ENCODE assay signal across 8 mouse cellular contexts in the genomic region with DNA sequence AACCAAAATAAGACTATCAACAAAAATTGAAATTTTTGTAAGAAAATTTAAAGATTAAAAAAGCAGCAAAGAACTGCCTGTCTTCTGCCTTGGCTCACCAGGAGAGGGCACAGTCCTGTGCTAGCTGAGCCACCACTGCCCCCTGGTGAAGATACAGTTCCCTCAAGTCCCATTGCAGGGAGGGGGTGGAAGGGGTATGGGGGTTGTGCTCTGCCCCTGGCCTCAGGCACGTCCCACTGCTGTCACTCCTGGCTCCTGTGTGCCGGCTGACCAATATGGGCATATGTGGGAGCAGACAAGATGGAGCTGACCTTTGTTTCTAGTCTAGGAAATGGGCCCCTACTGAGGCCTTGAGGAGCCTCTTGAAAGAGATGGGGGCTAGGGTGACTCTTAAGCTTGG. TPM values are rescaled to one million over a fixed set of nuclear protein-coding genes. Genes with fewer than 3 reads are reported as not detected.
DNase-seq lines count a peak whose midpoint lies in the region; ATAC-seq lines count a peak whose summit lies in the region.

No protein-coding gene starts in this region.

- peak; percentile 52 for ATAC-seq in kidney, embryonic 15.5 days (replicated peaks; ENCODE audit: low FRiP score)
- peak; percentile 69 for ATAC-seq in lung, embryonic 16.5 days (ENCODE audit: low read depth)

- no peaks in the 10 kb centered on the region for H3K27me3 ChIP-seq in heart, embryonic 10.5 days (ENCODE audit: insufficient read depth, poor library complexity, severe bottlenecking)
- no peaks in the 10 kb centered on the region for H3K27me3 ChIP-seq in kidney, embryonic 15.5 days
- H3K27me3 ChIP-seq in lung, embryonic 16.5 days (ENCODE audit: control insufficient read depth, insufficient read depth, low read depth, low read length), result no peaks in the 10 kb centered on the region

- WGBS in heart, embryonic 10.5 days, result 13% methylated on average over 2 of the region's 2 CpGs
- WGBS in kidney, embryonic 15.5 days, result 13% methylated on average over 2 of the region's 2 CpGs
- 11% methylated on average over 2 of the region's 2 CpGs for WGBS in lung, embryonic 16.5 days

- DNase-seq in cerebellum, postnatal 14 days, result peak; percentile 60 to 73
- no peak for DNase-seq in cerebellum, adult 9-11 months
- DNase-seq in A20 (ENCODE audit: low read depth, low spot score), result peak; percentile 66
- peak; percentile 84 for DNase-seq in brain, adult 2 months (ENCODE audit: low read depth, low spot score)
- DNase-seq in heart, embryonic 10.5 days (ENCODE audit: low spot score), result no peak
- DNase-seq in right cerebral cortex, postnatal 4 days, result peak; percentile 62

- no peak overlapping the region for H3K9ac ChIP-seq in kidney, embryonic 15.5 days
- no peak overlapping the region for H3K9ac ChIP-seq in lung, embryonic 16.5 days (ENCODE audit: low read length)

- peaks cover 82% of the 10 kb centered on the region for H3K36me3 ChIP-seq in heart, embryonic 10.5 days
- peaks cover 79% of the 10 kb centered on the region for H3K36me3 ChIP-seq in kidney, embryonic 15.5 days
- H3K36me3 ChIP-seq in lung, embryonic 16.5 days (ENCODE audit: control insufficient read depth, insufficient read depth, low read length), result peaks cover 10% of the 10 kb centered on the region

- no peaks in the 10 kb centered on the region for H3K9me3 ChIP-seq in heart, embryonic 10.5 days
- no peaks in the 10 kb centered on the region for H3K9me3 ChIP-seq in kidney, embryonic 15.5 days (replicated peaks)
- no peaks in the 10 kb centered on the region for H3K9me3 ChIP-seq in lung, embryonic 16.5 days (ENCODE audit: control insufficient read depth, low read length)

- peaks cover 42% of the 10 kb centered on the region for H3K4me1 ChIP-seq in heart, embryonic 10.5 days
- H3K4me1 ChIP-seq in kidney, embryonic 15.5 days, result peaks cover 24% of the 10 kb centered on the region
- H3K4me1 ChIP-seq in lung, embryonic 16.5 days (replicated peaks; ENCODE audit: control insufficient read depth, insufficient read depth, low read length), result peaks cover 18% of the 10 kb centered on the region

- H3K4me3 ChIP-seq in heart, embryonic 10.5 days, result no peak overlapping the region
- no peak overlapping the region for H3K4me3 ChIP-seq in kidney, embryonic 15.5 days (replicated peaks)
- H3K4me3 ChIP-seq in lung, embryonic 16.5 days (ENCODE audit: low read length), result no peak overlapping the region

- H3K27ac ChIP-seq in heart, embryonic 10.5 days, result 0 out of 2 replicates have a peak overlapping the region, but pooled peaks have one; percentile 8
- H3K27ac ChIP-seq in kidney, embryonic 15.5 days, result 0 out of 2 replicates have a peak overlapping the region, but pooled peaks have one; percentile 54
- no peak overlapping the region for H3K27ac ChIP-seq in lung, embryonic 16.5 days (ENCODE audit: low read length)

- no peak overlapping the region for H3K4me2 ChIP-seq in kidney, embryonic 15.5 days
- H3K4me2 ChIP-seq in lung, embryonic 16.5 days (ENCODE audit: low read depth, low read length), result no peak overlapping the region

RNA-seq across cellular contexts. Expression of gene Txnrd2, which starts 19.9 kb away (rescaled TPM):
- 40.1 and 47.7 TPM in 2 replicates for polyA plus RNA-seq in heart, embryonic 10.5 days (2016; fragmentation: Nextera tagmentation; extraction: Ambion mirVana)
- polyA plus RNA-seq in kidney, embryonic 15.5 days (2015; fragmentation: Nextera tagmentation; extraction: Ambion mirVana), result 28.1 and 29.1 TPM in 2 replicates
- polyA plus RNA-seq in lung, embryonic 16.5 days (2015; fragmentation: Nextera tagmentation; extraction: Ambion mirVana), result 22.0 and 22.1 TPM in 2 replicates

RNA-seq across cellular contexts. Expression of gene Comt, which starts 20.4 kb away (rescaled TPM):
- 83.5 and 102 TPM in 2 replicates for polyA plus RNA-seq in heart, embryonic 10.5 days (2016; fragmentation: Nextera tagmentation; extraction: Ambion mirVana)
- polyA plus RNA-seq in kidney, embryonic 15.5 days (2015; fragmentation: Nextera tagmentation; extraction: Ambion mirVana), result 97.2 and 103 TPM in 2 replicates
- 124 and 125 TPM in 2 replicates for polyA plus RNA-seq in lung, embryonic 16.5 days (2015; fragmentation: Nextera tagmentation; extraction: Ambion mirVana)

RNA-seq across cellular contexts. Expression of gene Arvcf, which starts 58.3 kb away (rescaled TPM):
- polyA plus RNA-seq in heart, embryonic 10.5 days (2016; fragmentation: Nextera tagmentation; extraction: Ambion mirVana), result 25.8 and 29.7 TPM in 2 replicates
- 23.7 and 27.1 TPM in 2 replicates for polyA plus RNA-seq in kidney, embryonic 15.5 days (2015; fragmentation: Nextera tagmentation; extraction: Ambion mirVana)
- 34.0 and 36.7 TPM in 2 replicates for polyA plus RNA-seq in lung, embryonic 16.5 days (2015; fragmentation: Nextera tagmentation; extraction: Ambion mirVana)

RNA-seq across cellular contexts. Expression of gene Tango2, which starts 58.4 kb away (rescaled TPM):
- polyA plus RNA-seq in heart, embryonic 10.5 days (2016; fragmentation: Nextera tagmentation; extraction: Ambion mirVana), result 51.3 and 62.1 TPM in 2 replicates
- polyA plus RNA-seq in kidney, embryonic 15.5 days (2015; fragmentation: Nextera tagmentation; extraction: Ambion mirVana), result 22.5 and 29.2 TPM in 2 replicates
- 27.0 and 28.7 TPM in 2 replicates for polyA plus RNA-seq in lung, embryonic 16.5 days (2015; fragmentation: Nextera tagmentation; extraction: Ambion mirVana)

Comparison
In these comparisons a context has a peak if more than half of its experiments do, and no peak if none do; other contexts are left out.
1. DNase-seq: peak in cerebellum, postnatal 14 days (2 of 2), A20 (single experiment), brain, adult 2 months (single experiment) and right cerebral cortex, postnatal 4 days (single experiment); none in cerebellum, adult 9-11 months (single experiment) and heart, embryonic 10.5 days (single experiment).